Mouse (Mus musculus): ENCODE measurements around the gene Tas2r104. TPM values are rescaled to one million over a fixed set of nuclear protein-coding genes. Genes with fewer than 3 reads are reported as not detected.

Tas2r104 gene
- polyA plus RNA-seq (2015; fragmentation: Illumina TruSeq; extraction: RNeasy Lipid Tissue Mini Kit (QIAGEN cat#74804); ENCODE audit: insufficient read depth, low read depth, low replicate concordance) = not detected

DNA sequence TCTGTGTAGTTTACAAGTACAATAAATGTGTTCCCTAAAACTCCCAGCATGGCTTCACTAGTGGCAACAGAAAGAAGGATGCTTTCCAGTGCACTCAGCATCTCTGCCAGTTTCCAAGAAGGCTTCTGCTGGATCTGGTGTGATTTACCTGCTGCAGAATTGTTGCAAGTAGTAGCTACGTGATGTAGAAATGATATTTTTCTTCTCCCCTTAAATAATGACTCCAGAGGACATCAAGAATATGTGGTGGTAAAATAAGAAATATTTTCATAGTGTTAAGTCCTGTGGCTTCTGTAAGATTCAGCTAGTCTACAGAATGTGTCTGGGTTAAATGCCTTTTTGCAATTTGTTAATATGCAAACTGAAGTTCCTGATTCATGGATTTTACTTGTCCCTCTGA is at the start of gene Tas2r104:
TSS of gene Tas2r104 (minus strand) at position 101 of the 400 bp plus-strand sequence.

DNA sequence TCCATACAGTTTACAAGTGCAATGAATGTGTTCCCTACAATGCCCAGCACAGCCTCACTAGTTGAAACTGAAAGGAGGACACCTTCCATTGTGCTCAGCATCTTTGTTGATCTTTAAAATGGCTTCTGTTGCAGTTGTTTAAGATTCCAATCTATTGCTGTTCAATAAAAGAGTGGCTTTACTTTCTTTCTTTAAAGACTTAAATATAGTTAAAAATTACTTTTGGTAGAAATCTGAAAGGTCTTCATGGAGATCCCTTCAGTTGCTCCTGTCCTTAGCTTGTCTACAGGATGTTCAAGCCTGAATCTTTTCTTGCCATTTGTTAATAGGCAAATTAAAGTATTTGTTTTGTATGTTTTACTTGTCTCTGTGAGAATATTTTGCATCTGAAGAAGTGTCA is 4.4 kb upstream of the Tas2r104 start, which contains the start of gene Tas2r114:
TSS of gene Tas2r114 (minus strand) at position 101 of the 400 bp plus-strand sequence.

DNA sequence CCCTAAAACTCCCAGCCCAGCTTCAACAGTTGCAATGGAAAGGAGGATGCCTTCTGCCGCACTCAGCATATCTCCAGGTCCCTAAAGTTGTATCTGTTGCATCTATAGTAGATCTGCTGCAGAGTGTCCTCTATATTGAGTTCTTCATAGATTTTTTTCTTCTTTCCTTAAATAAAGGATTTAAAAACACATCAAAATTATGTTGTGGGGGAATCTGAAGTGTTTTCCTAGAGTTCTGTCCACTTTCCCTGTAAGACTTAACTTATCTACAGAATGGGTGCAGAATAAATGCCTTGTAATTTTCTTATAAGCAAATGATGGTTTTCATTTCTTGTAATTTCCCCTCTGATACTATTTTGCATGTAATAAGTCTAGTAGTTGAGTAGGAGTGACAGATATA is 1.9 kb upstream of the Tas2r104 start, which contains the start of gene Tas2r105:
TSS of gene Tas2r105 (minus strand) at position 101 of the 400 bp plus-strand sequence.

DNA sequence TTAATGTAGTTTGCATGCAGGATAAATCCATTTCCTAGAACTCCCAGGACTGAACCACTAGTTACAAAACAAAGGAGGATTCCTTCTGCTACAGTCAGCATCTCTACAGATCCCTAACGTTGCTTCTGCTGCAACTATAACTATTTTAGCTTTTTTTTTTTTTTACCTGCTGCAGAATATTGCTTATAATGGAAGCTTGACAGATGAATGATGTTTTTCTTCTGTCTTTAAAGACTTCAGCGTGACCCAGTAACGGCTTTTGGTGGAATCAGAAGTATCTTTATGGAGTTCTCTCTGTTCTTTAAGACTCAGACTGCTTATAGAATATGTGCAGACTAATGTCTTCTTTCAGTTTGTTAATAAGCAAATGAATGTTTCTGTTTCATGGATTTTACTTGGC is 6.8 kb downstream of the Tas2r104 start, which contains the start of gene Tas2r106:
TSS of gene Tas2r106 (minus strand) at position 101 of the 400 bp plus-strand sequence.

DNA sequence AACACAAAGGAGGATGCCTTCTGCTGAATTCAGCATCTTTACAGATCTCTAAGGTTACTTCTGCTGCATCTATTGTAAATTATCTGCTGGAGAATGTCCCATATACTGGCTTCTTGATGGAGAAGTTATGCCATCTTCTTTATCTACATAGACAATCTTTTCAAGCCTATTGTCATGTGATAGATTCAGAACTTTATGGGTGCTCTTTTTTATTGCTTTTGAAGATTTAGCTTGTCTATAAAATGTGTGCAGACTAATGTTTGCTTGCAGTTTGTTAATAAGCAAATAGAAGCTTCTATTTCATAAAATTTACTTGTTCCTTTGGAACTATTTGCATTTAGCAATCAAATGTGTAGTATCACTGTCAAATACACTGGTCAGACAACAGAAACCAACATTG is 25.5 kb downstream of the Tas2r104 start, which contains the start of gene Tas2r107:
TSS of gene Tas2r107 (minus strand) at position 101 of the 400 bp plus-strand sequence.

Other genes starting within 250 kb of the Tas2r104 start
- not detected for gene 5430401F13Rik, start 199.3 kb downstream of the Tas2r104 start, polyA plus RNA-seq (2015; fragmentation: Illumina TruSeq; extraction: RNeasy Lipid Tissue Mini Kit (QIAGEN cat#74804); ENCODE audit: insufficient read depth, low read depth, low replicate concordance)
- gene Gm6619, start 199.3 kb downstream of the Tas2r104 start, polyA plus RNA-seq (2015; fragmentation: Illumina TruSeq; extraction: RNeasy Lipid Tissue Mini Kit (QIAGEN cat#74804); ENCODE audit: insufficient read depth, low read depth, low replicate concordance) = not detected
- not detected for gene Tas2r130, start 54.8 kb downstream of the Tas2r104 start, polyA plus RNA-seq (2015; fragmentation: Illumina TruSeq; extraction: RNeasy Lipid Tissue Mini Kit (QIAGEN cat#74804); ENCODE audit: insufficient read depth, low read depth, low replicate concordance)
- not detected for gene Tas2r107, start 25.6 kb downstream of the Tas2r104 start, polyA plus RNA-seq (2015; fragmentation: Illumina TruSeq; extraction: RNeasy Lipid Tissue Mini Kit (QIAGEN cat#74804); ENCODE audit: insufficient read depth, low read depth, low replicate concordance)
- not detected for gene Tas2r106, start 6.9 kb downstream of the Tas2r104 start, polyA plus RNA-seq (2015; fragmentation: Illumina TruSeq; extraction: RNeasy Lipid Tissue Mini Kit (QIAGEN cat#74804); ENCODE audit: insufficient read depth, low read depth, low replicate concordance)
- not detected for gene Tas2r105, start 1.8 kb upstream of the Tas2r104 start, polyA plus RNA-seq (2015; fragmentation: Illumina TruSeq; extraction: RNeasy Lipid Tissue Mini Kit (QIAGEN cat#74804); ENCODE audit: insufficient read depth, low read depth, low replicate concordance)
- not detected for gene Tas2r114, start 4.3 kb upstream of the Tas2r104 start, polyA plus RNA-seq (2015; fragmentation: Illumina TruSeq; extraction: RNeasy Lipid Tissue Mini Kit (QIAGEN cat#74804); ENCODE audit: insufficient read depth, low read depth, low replicate concordance)

Data from pancreas, adult 10 weeks (tissue).